Mouse (Mus musculus) kidney, postnatal 25 days (tissue): ENCODE measurements around the gene Olfr272.

Experiments used
- DNase-seq, 2 experiments: peaks; one replicate each; pipeline ENCODE4 v3.0.0; 2021; ENCODE audit warnings: mixed read lengths in 2 of 2

The Olfr272 gene

GRCm38 (mm10) chr4:52919078-52919477 is at the start of gene Olfr272:
Gene Olfr272, minus strand, starts transcription at chr4:52919178.
- no peak for DNase-seq

- DNase-seq = no peak
Measured at GRCm38 (mm10) chr4:52964247-52964646, 45.3 kb upstream of the Olfr272 start, which contains the start of gene Olfr270. Gene Olfr270, plus strand, starts transcription at chr4:52964547.

- DNase-seq = peak in 1 of 2 experiments; percentile 13
Measured at GRCm38 (mm10) chr4:52958693-52959092, 39.7 kb upstream of the Olfr272 start.

GRCm38 (mm10) chr4:52949005-52949404 is 30.0 kb upstream of the Olfr272 start:
- DNase-seq = peak in 1 of 2 experiments; percentile 1

GRCm38 (mm10) chr4:52946665-52947064 is 27.7 kb upstream of the Olfr272 start:
- DNase-seq = no peak

GRCm38 (mm10) chr4:52930480-52930879 is 11.5 kb upstream of the Olfr272 start:
- no peak for DNase-seq

GRCm38 (mm10) chr4:52917311-52917688 is 1.7 kb downstream of the Olfr272 start:
- DNase-seq = no peak

- no peak for DNase-seq
Measured at GRCm38 (mm10) chr4:52916659-52917310, 2.2 kb downstream of the Olfr272 start.

- DNase-seq = no peak
Measured at GRCm38 (mm10) chr4:52912409-52912808, 6.6 kb downstream of the Olfr272 start.

GRCm38 (mm10) chr4:52909542-52909941 is 9.4 kb downstream of the Olfr272 start:
- DNase-seq = no peak

- DNase-seq = no peak
Measured at GRCm38 (mm10) chr4:52864156-52864555, 54.8 kb downstream of the Olfr272 start.
